ENCODE assay signal across 8 mouse cellular contexts in genomic region chr3:132950529-132950880, GRCm38 (mm10). TPM values are rescaled to one million over a fixed set of nuclear protein-coding genes. Genes with fewer than 3 reads are reported as not detected.
DNase-seq lines count a peak whose midpoint lies in the region; ATAC-seq and TF ChIP-seq lines count a peak whose summit lies in the region.

No protein-coding gene starts in this region.

- H3K9ac ChIP-seq in limb, embryonic 13.5 days, result peak overlapping the region; percentile 73

- peaks cover 44% of the 10 kb centered on the region for H3K27me3 ChIP-seq in erythroblast, embryonic 14.5 days (ENCODE audit: control insufficient read depth)
- H3K27me3 ChIP-seq in megakaryocyte, embryonic 14.5 days (replicated peaks), result peaks cover 67% of the 10 kb centered on the region
- peaks cover 23% of the 10 kb centered on the region; the same call in 1 of the 2 replicates for H3K27me3 ChIP-seq in limb, embryonic 13.5 days
- H3K27me3 ChIP-seq in small intestine, adult 2 months (ENCODE audit: control insufficient read depth, insufficient read depth, low read length), result peaks cover 17% of the 10 kb centered on the region; the same call in 1 of the 2 replicates

- no peaks in the 10 kb centered on the region for H3K36me3 ChIP-seq in erythroblast, embryonic 14.5 days (ENCODE audit: control insufficient read depth)
- no peaks in the 10 kb centered on the region for H3K36me3 ChIP-seq in megakaryocyte, embryonic 14.5 days (replicated peaks; ENCODE audit: low read length)
- no peaks in the 10 kb centered on the region for H3K36me3 ChIP-seq in limb, embryonic 13.5 days
- no peaks in the 10 kb centered on the region for H3K36me3 ChIP-seq in small intestine, adult 2 months (ENCODE audit: control insufficient read depth, insufficient read depth, low read length)

- no peak for TF ChIP-seq POLR2A in small intestine, adult 2 months (IDR thresholded peaks at IDR 0.05; ENCODE audit: low read depth, low read length)

- TF ChIP-seq CTCF in small intestine, adult 2 months (IDR thresholded peaks at IDR 0.05; ENCODE audit: extremely low read depth, insufficient read length, insufficient replicate concordance, low read depth, low read length), result no peak

- peak overlapping the region; percentile 99 for H3K4me2 ChIP-seq in limb, embryonic 13.5 days (replicated peaks)

- H3K4me1 ChIP-seq in erythroblast, embryonic 14.5 days (ENCODE audit: control insufficient read depth), result peaks cover 4% of the 10 kb centered on the region
- peaks cover 19% of the 10 kb centered on the region for H3K4me1 ChIP-seq in megakaryocyte, embryonic 14.5 days
- peaks cover 17% of the 10 kb centered on the region for H3K4me1 ChIP-seq in limb, embryonic 13.5 days
- H3K4me1 ChIP-seq in small intestine, adult 2 months (ENCODE audit: control insufficient read depth, insufficient read depth, insufficient read length, low read length), result peaks cover 6% of the 10 kb centered on the region

- no peak for ATAC-seq in erythroblast, adult 5-6 weeks (replicated peaks; ENCODE audit: low FRiP score, poor library complexity, severe bottlenecking)
- ATAC-seq in megakaryocyte, adult 5-6 weeks (ENCODE audit: poor library complexity, severe bottlenecking), result no peak
- ATAC-seq in limb, embryonic 13.5 days (ENCODE audit: low FRiP score, low read depth), result no peak

- H3K4me3 ChIP-seq in erythroblast, embryonic 14.5 days (replicated peaks), result peak overlapping the region; percentile 51
- peak overlapping the region; percentile 90 for H3K4me3 ChIP-seq in megakaryocyte, embryonic 14.5 days (replicated peaks)
- H3K4me3 ChIP-seq in limb, embryonic 13.5 days, result peak overlapping the region; percentile 71
- peak overlapping the region; percentile 58 for H3K4me3 ChIP-seq in small intestine, adult 2 months (ENCODE audit: low read depth, low read length)

- H3K9me3 ChIP-seq in erythroblast, embryonic 14.5 days (ENCODE audit: control insufficient read depth, low read length), result peaks cover 4% of the 10 kb centered on the region; the same call in 1 of the 2 replicates
- H3K9me3 ChIP-seq in megakaryocyte, embryonic 14.5 days, result no peaks in the 10 kb centered on the region
- H3K9me3 ChIP-seq in limb, embryonic 13.5 days, result no peaks in the 10 kb centered on the region

- WGBS in limb, embryonic 13.5 days, result 10% methylated on average over 7 of the region's 7 CpGs
- 18% methylated on average over 7 of the region's 7 CpGs for WGBS in small intestine, adult 2 months

- intact Hi-C loops in gastrocnemius, postnatal 36 days (cut with DNase I), result no loop called here
- intact Hi-C loops in left cerebral cortex, postnatal 10 days (cut with DNase I), result no loop called here

- DNase-seq in gastrocnemius, postnatal 36 days, result no peak
- no peak for DNase-seq in left cerebral cortex, postnatal 10 days (ENCODE audit: extremely low spot score in 1 of 2, low spot score in 2 of 2)

- H3K27ac ChIP-seq in limb, embryonic 13.5 days, result no peak overlapping the region
- H3K27ac ChIP-seq in small intestine, adult 2 months (ENCODE audit: insufficient read depth, low read depth, low read length), result no peak overlapping the region

RNA-seq across cellular contexts. Expression of gene Npnt, which starts 0.4 kb away (rescaled TPM):
- not detected in 2 replicates for polyA plus RNA-seq in erythroblast, embryonic 14.5 days (2012)
- not detected in 2 replicates for total RNA-seq in erythroblast, adult 5-6 weeks (2015; ENCODE audit: low replicate concordance)
- not detected in 2 replicates for total RNA-seq in erythroblast, adult 5-6 weeks (2017; ENCODE audit: low replicate concordance)
- polyA plus RNA-seq in megakaryocyte, embryonic 14.5 days (2012; ENCODE audit: insufficient read depth, low replicate concordance), result not detected in 2 replicates
- not detected in 2 replicates for total RNA-seq in megakaryocyte, adult 5-6 weeks (2015)
- total RNA-seq in megakaryocyte, adult 5-6 weeks (2017), result not detected in 2 replicates
- polyA plus RNA-seq in limb, embryonic 13.5 days (2015; fragmentation: Nextera tagmentation; extraction: Ambion mirVana), result 29.1 and 36.7 TPM in 2 replicates
- polyA plus RNA-seq in small intestine, adult 2 months (2012; rRNA removed), result 12.0 and 25.6 TPM in 2 replicates
- total RNA-seq in gastrocnemius, postnatal 36 days (2021), result 1 to 10 TPM; 3.6 to 6.4 TPM
- 10 to 100 TPM; 84.2 to 87.6 TPM for total RNA-seq in left cerebral cortex, postnatal 10 days (2021)

Comparison
In these comparisons a context has a peak if more than half of its experiments do, and no peak if none do; other contexts are left out.
1. RNA of gene Npnt, which starts 0.4 kb away (total RNA-seq): 84.2 to 87.6 TPM in left cerebral cortex, postnatal 10 days; 3.6 to 6.4 TPM in gastrocnemius, postnatal 36 days, not detected in erythroblast, adult 5-6 weeks and not detected in megakaryocyte, adult 5-6 weeks; every median in the first group is over 10 times any median in the second.
2. Peak in every context shown above with its lines, with median percentiles within 50 percentile points of each other: H3K4me3 ChIP-seq.